Mouse (Mus musculus) spleen, adult 2 months (tissue): Measurements from ENCODE around the gene Prkaca. TPM values are rescaled to one million over a fixed set of nuclear protein-coding genes. Genes with fewer than 3 reads are reported as not detected.
A peak's percentile ranks its signal among the peaks of the same experiment; 100 is the strongest.

ENCODE experiments used
- DNase-seq, 2 experiments: peaks; one replicate each; pipeline versions ENCODE4 v3.0.0 to v3.0.0-alpha.2; 2012 to 2021; ENCODE audit warnings: low spot score in 2 of 2, low read depth in 1 of 2
- H3K27ac ChIP-seq: fragments of 200-500 bp; 2 replicates; pipeline ENCODE4 v1.5.1; 2012; ENCODE audit warnings: low read length, inconsistent platforms; ENCODE audit not compliant: insufficient read depth
- H3K27me3 ChIP-seq: fragments of 200-500 bp; 2 replicates; pipeline ENCODE4 v1.6.1; 2012; ENCODE audit warnings: mild to moderate bottlenecking, moderate library complexity, low read length, inconsistent platforms; ENCODE audit not compliant: control insufficient read depth, insufficient read depth
- H3K36me3 ChIP-seq: fragments of 200-500 bp; 2 replicates; pipeline ENCODE4 v1.6.1; 2012; ENCODE audit warnings: mild to moderate bottlenecking, low read length, inconsistent platforms; ENCODE audit not compliant: control insufficient read depth, insufficient read depth
- H3K4me1 ChIP-seq: fragments of 200-500 bp; 2 replicates; pipeline ENCODE4 v1.6.1; 2011; ENCODE audit warnings: inconsistent platforms; ENCODE audit not compliant: control insufficient read depth, insufficient read depth, insufficient read length
- H3K4me3 ChIP-seq: fragments of 200-500 bp; 2 replicates; pipeline ENCODE4 v1.5.1; 2011; ENCODE audit warnings: mild to moderate bottlenecking, inconsistent platforms; ENCODE audit not compliant: insufficient read depth, insufficient read length; ENCODE audit errors: extremely low read depth
- CTCF ChIP-seq: fragments of 200-500 bp; IDR thresholded peaks from 2 replicates; pipeline ENCODE4 v1.5.1; 2011; ENCODE audit warnings: mild to moderate bottlenecking, inconsistent platforms; ENCODE audit not compliant: insufficient read depth, insufficient read length, insufficient replicate concordance; ENCODE audit errors: extremely low read depth
- POLR2A ChIP-seq: fragments of 200-500 bp; IDR thresholded peaks from 2 replicates; pipeline ENCODE4 v1.6.1; 2011; ENCODE audit warnings: low read depth, low read length, inconsistent platforms
- WGBS: fragments of 180-500 bp; shearing (Covaris S2); methylation state at CpG from one replicate; pipeline ENCODE4 v1.1.7; 2018; 5-methylcytosine and 5-hydroxymethylcytosine counted together
- polyA plus RNA-seq: library from polyadenylated mRNA; depleted of rRNA; stranded (reverse); fragments of >200 nt; gene quantifications from 2 replicates; pipeline ENCODE4 v1.2.3, GENCODE M21; 2012

Gene Prkaca
- polyA plus RNA-seq, 1 experiment: 26.7 TPM

DNA sequence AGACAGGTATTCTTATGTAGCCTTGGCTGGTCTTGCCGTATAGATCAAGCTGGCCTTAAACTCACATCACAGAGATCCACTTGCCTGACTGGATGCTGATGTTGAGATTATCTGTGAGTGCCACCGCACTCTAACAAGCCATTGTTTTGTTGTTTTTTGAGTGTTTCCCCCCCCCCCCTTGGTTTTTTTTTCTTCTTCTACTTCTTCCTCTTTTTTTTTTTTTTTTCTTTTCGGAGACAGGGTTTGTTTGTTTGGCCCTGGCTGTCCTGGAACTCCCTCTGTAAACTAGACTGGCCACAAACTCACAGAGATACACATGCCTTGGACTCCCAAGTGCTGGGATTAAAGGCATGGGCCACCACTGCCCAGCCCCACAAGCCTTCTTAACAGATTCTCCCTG, 21.2 kb downstream of the Prkaca start:
- no peak overlapping the region for H3K4me3 ChIP-seq
- WGBS: 44% methylated on average over 3 of the region's 3 CpGs
- DNase-seq: no peak
- TF ChIP-seq CTCF (no peak), POLR2A (no peak)
- H3K27me3 ChIP-seq: 0 out of 2 replicates have a peak, but pooled peaks cover 1% of the 10 kb centered on the region
- H3K36me3 ChIP-seq: peaks cover 6% of the 10 kb centered on the region
- no peak overlapping the region for H3K27ac ChIP-seq
- peaks cover 4% of the 10 kb centered on the region; the same call in 1 of the 2 replicates for H3K4me1 ChIP-seq

DNA sequence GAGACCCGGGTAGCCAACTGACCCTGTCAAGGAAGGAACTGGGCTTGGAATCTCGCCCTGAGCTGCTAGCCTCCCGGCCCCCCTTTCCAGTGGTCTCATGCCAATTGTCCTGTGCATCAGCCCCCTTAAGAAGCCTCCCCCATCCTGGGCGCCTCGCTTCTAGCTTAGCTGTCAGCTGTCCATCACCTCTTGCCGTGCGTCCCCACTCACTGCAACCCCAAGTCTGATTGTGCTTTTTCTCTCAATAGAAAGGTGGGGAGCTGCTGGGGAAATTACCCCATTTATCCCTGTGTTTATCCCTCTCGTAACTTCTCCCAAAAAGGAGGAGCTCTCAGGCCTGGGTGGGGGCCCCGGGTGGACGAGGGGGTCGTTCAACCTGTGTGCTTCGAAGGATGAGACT, 23.2 kb downstream of the Prkaca start:
- no peak for TF ChIP-seq POLR2A
- TF ChIP-seq CTCF: no peak
- Histone ChIP-seq H3K27me3 (0 out of 2 replicates have a peak, but pooled peaks cover 1% of the 10 kb centered on the region), H3K4me3 (no peak overlapping the region), H3K36me3 (peaks cover 8% of the 10 kb centered on the region), H3K27ac (peak overlapping the region; percentile 91; the same call in 1 of the 2 replicates), H3K4me1 (peaks cover 5% of the 10 kb centered on the region; the same call in 1 of the 2 replicates)
- DNase-seq: no peak
- 52% methylated on average over 12 of the region's 12 CpGs for WGBS

DNA sequence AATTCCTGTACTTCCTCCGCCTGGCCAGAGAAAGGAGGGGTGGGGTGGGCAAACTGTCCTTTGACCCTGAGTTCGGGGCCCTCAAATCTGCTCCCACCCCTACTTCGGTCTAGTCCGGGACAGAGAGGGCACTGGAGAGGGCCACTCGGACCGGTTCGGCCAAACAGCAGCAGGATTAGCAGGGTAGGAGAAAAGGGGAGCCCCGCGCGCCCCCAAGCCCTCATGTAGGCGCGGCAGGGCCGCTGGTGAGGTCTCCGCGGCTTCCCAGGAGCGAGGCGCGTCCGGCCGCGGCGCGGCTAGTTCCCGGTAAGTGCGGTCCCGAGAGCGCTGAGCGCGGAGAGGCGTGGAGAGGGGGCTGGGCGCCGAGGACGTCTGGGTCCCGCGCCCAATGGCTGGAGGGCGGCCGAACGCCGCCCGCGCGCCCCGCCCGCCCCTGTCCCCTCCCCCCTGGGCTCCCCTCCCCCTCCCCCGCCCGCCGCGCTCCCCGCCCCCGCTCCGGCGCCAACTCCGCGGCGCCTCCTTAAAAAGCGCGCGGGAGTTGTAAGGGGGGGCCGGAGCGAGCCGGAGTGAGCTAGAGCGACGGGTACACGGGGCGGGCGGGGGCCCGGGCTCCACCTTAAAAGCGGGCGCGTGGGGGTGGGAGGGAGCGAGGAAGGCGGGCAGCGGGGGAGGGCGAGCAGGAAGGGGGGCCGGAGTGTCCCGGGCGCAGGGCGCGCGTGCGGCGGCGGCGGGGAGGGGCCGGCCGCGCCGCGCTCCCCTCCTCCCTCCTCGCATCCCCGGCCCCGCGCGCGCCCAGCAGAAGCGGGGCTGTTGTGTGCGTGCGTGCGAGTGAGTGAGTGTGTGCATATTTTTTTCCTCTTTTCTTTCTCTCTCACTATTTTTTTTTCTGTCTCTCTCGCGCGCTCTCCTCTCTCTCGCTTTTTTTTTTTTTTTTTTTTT, 24.0 kb downstream of the Prkaca start:
- peaks cover 2% of the 10 kb centered on the region; the same call in 1 of the 2 replicates for H3K36me3 ChIP-seq
- TF ChIP-seq POLR2A (peak; percentile 81), CTCF (no peak)
- peaks cover 5% of the 10 kb centered on the region; the same call in 1 of the 2 replicates for H3K4me1 ChIP-seq
- H3K4me3 ChIP-seq: peak overlapping the region; percentile 73
- DNase-seq: peak; percentile 53 to 81
- WGBS: 2% methylated on average over 39 of the region's 103 CpGs
- H3K27ac ChIP-seq: peak overlapping the region; percentile 91
- H3K27me3 ChIP-seq: 0 out of 2 replicates have a peak, but pooled peaks cover 1% of the 10 kb centered on the region

DNA sequence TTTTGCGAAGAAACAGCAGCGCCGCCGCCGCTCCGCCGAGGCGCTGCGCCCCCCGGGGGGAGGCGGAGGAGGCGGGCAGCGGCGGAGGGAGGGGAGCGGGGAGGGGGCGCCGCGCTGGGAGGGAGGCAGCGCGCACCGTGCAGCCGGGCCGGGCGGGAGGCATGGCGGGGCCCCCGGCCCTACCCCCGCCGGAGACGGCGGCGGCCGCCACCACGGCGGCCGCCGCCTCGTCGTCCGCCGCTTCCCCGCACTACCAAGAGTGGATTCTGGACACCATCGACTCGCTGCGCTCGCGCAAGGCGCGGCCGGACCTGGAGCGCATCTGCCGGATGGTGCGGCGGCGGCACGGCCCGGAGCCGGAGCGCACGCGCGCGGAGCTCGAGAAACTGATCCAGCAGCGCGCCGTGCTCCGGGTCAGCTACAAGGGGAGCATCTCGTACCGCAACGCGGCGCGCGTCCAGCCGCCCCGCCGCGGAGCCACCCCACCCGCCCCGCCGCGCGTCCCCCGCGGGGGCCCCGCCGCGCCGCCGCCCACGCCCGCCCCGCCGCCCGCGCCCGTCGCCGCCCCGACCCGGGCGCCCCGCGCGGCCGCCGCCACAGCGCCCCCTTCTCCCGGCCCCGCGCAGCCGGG, 24.8 kb downstream of the Prkaca start, which contains the start of gene Samd1:
TSS of gene Samd1 (plus strand) at position 162 of the 631 bp plus-strand sequence.
- DNase-seq: peak in 1 of 2 experiments; percentile 59
- WGBS: 19% methylated on average over 59 of the region's 112 CpGs
- no peak for TF ChIP-seq POLR2A
- TF ChIP-seq CTCF: no peak
- peak within 1 kb of the TSS; percentile 73 for H3K4me3 ChIP-seq
- H3K36me3 ChIP-seq: peaks cover 2% of the 10 kb centered on the region; the same call in 1 of the 2 replicates
- peak within 1 kb of the TSS; percentile 91 for H3K27ac ChIP-seq
- 0 out of 2 replicates have a peak, but pooled peaks cover 1% of the 10 kb centered on the region for H3K27me3 ChIP-seq
- peaks cover 5% of the 10 kb centered on the region; the same call in 1 of the 2 replicates for H3K4me1 ChIP-seq

DNA sequence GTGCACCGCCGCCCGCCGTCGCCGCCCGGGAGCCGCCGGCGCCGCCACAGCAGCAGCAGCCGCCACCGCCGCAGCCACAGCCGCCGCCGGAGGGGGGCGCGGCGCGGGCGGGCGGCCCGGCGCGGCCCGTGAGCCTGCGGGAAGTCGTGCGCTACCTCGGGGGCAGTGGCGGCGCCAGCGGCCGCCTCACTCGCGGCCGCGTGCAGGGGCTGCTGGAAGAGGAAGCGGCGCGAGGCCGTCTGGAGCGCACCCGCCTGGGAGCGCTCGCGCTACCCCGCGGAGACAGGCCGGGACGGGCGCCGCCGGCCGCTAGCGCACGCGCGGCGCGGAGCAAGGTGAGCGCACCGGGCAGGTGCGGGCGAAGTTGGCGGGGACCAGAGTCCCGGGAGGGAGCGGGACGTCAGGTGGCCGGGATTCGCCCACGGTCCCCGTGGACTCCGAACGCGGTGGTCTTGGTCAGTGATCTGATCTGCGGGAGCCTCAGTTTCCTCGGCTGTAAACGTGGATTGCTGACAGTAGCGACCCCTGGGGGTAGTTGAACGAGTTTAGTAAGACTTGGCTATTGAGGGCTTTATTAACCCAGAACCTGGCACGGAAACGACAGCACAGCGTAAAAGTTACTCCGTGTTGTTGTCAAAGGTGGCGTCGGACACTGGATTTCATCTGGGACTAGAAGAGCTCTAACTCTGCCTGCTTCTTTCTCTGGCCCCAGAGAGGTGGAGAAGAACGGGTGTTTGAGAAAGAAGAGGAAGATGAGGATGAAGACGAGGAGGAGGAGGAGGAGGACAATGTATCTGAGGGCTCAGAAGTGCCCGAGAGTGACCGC, 25.7 kb downstream of the Prkaca start:
- peaks cover 2% of the 10 kb centered on the region; the same call in 1 of the 2 replicates for H3K36me3 ChIP-seq
- H3K27me3 ChIP-seq: 0 out of 2 replicates have a peak, but pooled peaks cover 1% of the 10 kb centered on the region
- peak overlapping the region; percentile 66 for H3K4me3 ChIP-seq
- peaks cover 5% of the 10 kb centered on the region; the same call in 1 of the 2 replicates for H3K4me1 ChIP-seq
- peak overlapping the region; percentile 65 for H3K27ac ChIP-seq
- TF ChIP-seq CTCF: no peak
- TF ChIP-seq POLR2A: no peak
- peak; percentile 60 to 69 for DNase-seq
- 15% methylated on average over 92 of the region's 92 CpGs for WGBS

DNA sequence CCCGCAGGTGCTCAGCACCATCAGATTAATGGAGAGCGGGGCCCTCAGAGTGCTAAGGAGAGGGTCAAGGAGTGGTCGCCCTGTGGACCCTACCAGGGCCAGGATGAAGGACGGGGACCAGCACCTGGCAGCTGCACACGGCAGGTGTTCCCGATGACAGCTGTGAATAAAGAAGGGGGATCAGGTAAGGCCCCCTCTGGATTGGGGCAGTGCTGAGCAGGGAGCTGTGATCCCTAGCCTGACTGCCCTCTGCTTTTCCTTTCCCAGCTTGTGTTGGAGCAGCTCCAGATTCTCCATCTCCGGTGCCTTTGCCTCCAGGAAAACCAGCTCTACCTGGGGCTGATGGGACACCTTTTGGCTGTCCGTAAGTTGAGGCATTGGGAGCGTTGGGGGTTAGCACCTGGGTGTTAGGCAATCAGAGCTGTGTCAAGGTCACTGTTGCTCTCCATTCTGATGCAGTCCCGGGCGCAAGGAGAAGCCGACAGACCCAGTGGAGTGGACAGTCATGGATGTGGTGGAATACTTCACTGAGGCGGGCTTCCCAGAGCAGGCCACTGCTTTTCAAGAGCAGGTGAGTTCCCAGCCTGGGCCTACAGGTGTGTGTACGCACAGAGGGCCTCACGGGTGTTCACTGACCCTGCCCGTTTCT, 26.4 kb downstream of the Prkaca start:
- TF ChIP-seq CTCF: no peak
- TF ChIP-seq POLR2A: no peak
- H3K4me1 ChIP-seq: peaks cover 6% of the 10 kb centered on the region; the same call in 1 of the 2 replicates
- WGBS: 85% methylated on average over 16 of the region's 16 CpGs
- DNase-seq: no peak
- H3K27me3 ChIP-seq: 0 out of 2 replicates have a peak, but pooled peaks cover 1% of the 10 kb centered on the region
- H3K4me3 ChIP-seq: peak overlapping the region; percentile 66
- H3K36me3 ChIP-seq: peaks cover 2% of the 10 kb centered on the region; the same call in 1 of the 2 replicates
- H3K27ac ChIP-seq: no peak overlapping the region
